Mouse (Mus musculus) heart, postnatal 0 days (tissue): ENCODE measurements around the gene Phf21a.

ENCODE experiments used
- CTCF ChIP-seq: IDR thresholded peaks from 2 replicates; pipeline ENCODE4 v1.5.1; 2016; ENCODE audit warnings: antibody characterized with exemption, control low read depth, low read depth
- EP300 ChIP-seq: IDR thresholded peaks from 2 replicates; pipeline ENCODE4 v1.6.1; 2016; ENCODE audit warnings: antibody characterized with exemption, low read depth

DNA sequence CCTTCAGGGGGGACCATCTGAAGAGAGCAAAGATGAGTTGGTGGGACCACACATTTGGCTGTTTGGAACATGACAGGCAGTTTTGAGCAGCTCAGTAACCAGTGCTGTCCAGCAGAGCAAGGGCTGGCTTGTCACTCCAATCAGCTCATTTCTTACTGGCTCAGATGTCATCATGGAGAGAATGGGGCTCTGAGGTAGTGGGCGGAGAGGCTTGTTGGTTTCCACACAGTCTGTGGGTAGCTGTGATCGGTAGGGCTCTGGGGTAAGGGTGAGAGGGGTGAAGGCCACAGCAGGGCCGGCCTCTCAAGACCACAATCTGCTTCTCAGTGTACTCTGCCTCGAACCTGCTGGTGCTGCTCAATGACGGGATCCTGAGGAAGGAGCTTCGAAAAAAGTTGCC, 283.4 kb downstream of the Phf21a start:
- TF ChIP-seq CTCF = no peak
- TF ChIP-seq EP300 = no peak
